Mouse (Mus musculus): ENCODE measurements around the gene Cd2. TPM values are rescaled to one million over a fixed set of nuclear protein-coding genes. Genes with fewer than 3 reads are reported as not detected.

Gene Cd2
- total and polyA plus RNA-seq, 3 experiments, result 0.84 to 1.7 (median 1.1) TPM

DNA sequence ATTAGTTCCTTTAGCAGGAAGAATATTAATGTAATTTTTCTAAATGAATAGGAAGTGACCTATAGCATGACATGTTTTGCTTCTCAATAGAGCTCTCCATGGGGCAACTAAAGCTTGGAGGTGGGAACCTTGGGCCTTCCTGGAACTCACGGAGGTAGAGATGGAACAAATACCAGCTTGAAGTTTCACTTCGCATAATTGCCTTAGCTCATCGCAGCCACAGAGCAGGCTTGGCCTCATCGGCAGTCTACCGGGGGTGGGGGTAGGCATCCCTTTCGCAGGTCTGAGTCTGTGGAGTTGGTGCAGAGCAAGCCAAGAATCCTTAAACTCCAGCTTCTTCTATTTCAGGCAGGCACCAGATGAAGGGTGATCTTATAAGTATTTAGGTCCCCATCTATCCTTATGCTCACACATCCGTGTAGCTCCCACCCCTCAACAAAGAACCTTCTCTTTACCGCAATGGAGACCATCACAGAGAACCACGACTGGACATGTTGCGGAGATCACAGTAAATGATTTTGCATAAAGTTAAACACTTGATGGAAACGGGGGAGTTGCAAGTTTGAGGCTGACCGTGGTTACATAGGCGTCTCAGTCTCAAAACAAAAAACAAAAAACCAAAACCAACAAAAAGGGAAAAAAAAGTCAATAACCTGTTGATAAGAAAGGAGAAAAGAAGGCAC is 58.7 kb downstream of the Cd2 start:
- no peak overlapping the region for H3K27ac ChIP-seq
- 86% methylated on average over 13 of the region's 13 CpGs for WGBS

GRCm38 (mm10) chr3:101228066-101228465 is 59.7 kb downstream of the Cd2 start:
- Histone ChIP-seq H3K27ac (no peak overlapping the region), H3K4me1 (ENCODE audit: control insufficient read depth, insufficient read depth, low read length) (no peaks in the 10 kb centered on the region), H3K36me3 (ENCODE audit: control insufficient read depth, insufficient read depth, low read length) (no peaks in the 10 kb centered on the region), H3K4me3 (no peak overlapping the region), H3K27me3 (ENCODE audit: control insufficient read depth, insufficient read depth, low read length) (no peaks in the 10 kb centered on the region), H3K79me2 (replicated peaks; ENCODE audit: control insufficient read depth, insufficient read depth, low read length) (no peaks in the 10 kb centered on the region), H3K9ac (ENCODE audit: low read depth, low read length) (no peak overlapping the region)
- no peak for DNase-seq
- 84% methylated on average over 5 of the region's 5 CpGs for WGBS
- TF ChIP-seq POLR2A (IDR thresholded peaks at IDR 0.05; ENCODE audit: insufficient read depth, low read depth, low read length) (no peak), CTCF (IDR thresholded peaks at IDR 0.05) (no peak), EP300 (IDR thresholded peaks at IDR 0.05; ENCODE audit: insufficient read depth, low read depth, low read length) (no peak)
- intact Hi-C loops (cut with DNase I), result no loop called here

More for the DNA sequence above, 58.7 kb downstream of the Cd2 start:
- DNase-seq, result no peak
- TF ChIP-seq EP300 (IDR thresholded peaks at IDR 0.05; ENCODE audit: insufficient read depth, low read depth, low read length) (no peak), POLR2A (IDR thresholded peaks at IDR 0.05; ENCODE audit: insufficient read depth, low read depth, low read length) (no peak), CTCF (IDR thresholded peaks at IDR 0.05) (no peak)
- Histone ChIP-seq H3K4me1 (ENCODE audit: control insufficient read depth, insufficient read depth, low read length) (no peaks in the 10 kb centered on the region), H3K27me3 (ENCODE audit: control insufficient read depth, insufficient read depth, low read length) (no peaks in the 10 kb centered on the region), H3K9ac (ENCODE audit: low read depth, low read length) (no peak overlapping the region), H3K36me3 (ENCODE audit: control insufficient read depth, insufficient read depth, low read length) (no peaks in the 10 kb centered on the region), H3K4me3 (no peak overlapping the region), H3K79me2 (replicated peaks; ENCODE audit: control insufficient read depth, insufficient read depth, low read length) (no peaks in the 10 kb centered on the region)
- intact Hi-C loops (cut with DNase I), result no loop called here

Other genes starting within 250 kb of the Cd2 start
- gene Ptgfrn, start 177.7 kb downstream of the Cd2 start, total RNA-seq (2021), result 10 to 100 TPM; 19.4 to 25.1 TPM
- 18.5 and 27.2 TPM in 2 replicates for gene Ptgfrn, start 177.7 kb downstream of the Cd2 start, polyA plus RNA-seq (2012; rRNA removed)
- gene Igsf3, start 89.1 kb upstream of the Cd2 start, total RNA-seq (2021), result 10 to 100 TPM; 11.4 to 11.8 TPM
- gene Igsf3, start 89.1 kb upstream of the Cd2 start, polyA plus RNA-seq (2012; rRNA removed), result 3.9 and 6.8 TPM in 2 replicates

All from heart, adult 2 months (tissue).